ENCODE assay signal across 19 mouse cellular contexts in the genomic region with DNA sequence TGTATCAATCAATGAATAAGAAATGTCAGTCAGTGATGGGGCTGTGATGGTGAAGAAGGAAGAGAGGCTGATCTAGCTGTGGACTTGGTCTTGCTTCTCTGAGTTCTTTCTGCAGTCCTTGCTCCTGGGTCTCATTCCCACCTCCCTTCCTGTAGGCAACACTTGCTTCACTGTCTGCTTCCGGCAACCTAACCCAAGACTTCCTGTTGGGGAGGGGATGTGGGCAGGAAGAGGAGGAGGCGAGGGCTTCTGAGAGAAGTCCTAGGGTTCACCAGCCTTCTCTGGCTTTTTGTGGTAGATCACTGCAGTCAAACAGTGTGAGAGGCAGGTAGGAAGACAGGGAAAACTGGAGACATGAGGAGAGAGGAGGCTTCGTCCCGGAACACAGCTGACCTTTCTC.
DNase-seq lines count a peak whose midpoint lies in the region; ATAC-seq and TF ChIP-seq lines count a peak whose summit lies in the region.
"Had no signal": no experiment of that assay in that cellular context is flagged by ENCODE, and none has a peak within 500 bp of the region (broad histone marks: within the 10 kb centered on the region; RNA-seq: fewer than 3 reads in every experiment).

No protein-coding gene starts in this region.

- no peaks in the 10 kb centered on the region for H3K4me1 ChIP-seq in forebrain, embryonic 14.5 days (ENCODE audit: control insufficient read depth, insufficient read depth, low read length)
- H3K4me1 ChIP-seq: embryonic facial prominence, embryonic 15.5 days had no signal

- intact Hi-C loops in left cerebral cortex, adult 2 months (cut with DNase I), result no loop called here

- no peak overlapping the region for H3K4me3 ChIP-seq in left cerebral cortex, adult 2 months
- no peak overlapping the region for H3K4me3 ChIP-seq in forebrain, embryonic 14.5 days (ENCODE audit: low read depth, low read length)
- H3K4me3 ChIP-seq: embryonic facial prominence, embryonic 15.5 days; midbrain, embryonic 12.5 days; myocyte had no signal

- H3K9me3 ChIP-seq in forebrain, embryonic 14.5 days (replicated peaks; ENCODE audit: control insufficient read depth, low read length), result no peaks in the 10 kb centered on the region
- H3K9me3 ChIP-seq: embryonic facial prominence, embryonic 15.5 days; midbrain, embryonic 12.5 days had no signal

- DNase-seq in left cerebral cortex, adult 2 months (ENCODE audit: extremely low spot score in 1 of 2, low spot score in 2 of 2), result no peak
- DNase-seq in left cerebral cortex, adult 18-20 months (ENCODE audit: low spot score in 2 of 2), result no peak
- DNase-seq in thymus, postnatal 36 days, result peak; percentile 46 to 59
- no peak for DNase-seq in testis, postnatal 10 days (ENCODE audit: low spot score)
- DNase-seq in heart, adult 8-10 months (ENCODE audit: low spot score), result no peak
- no peak for DNase-seq in forebrain, embryonic 14.5 days (ENCODE audit: low spot score)
- DNase-seq: adrenal gland, postnatal 36 days; cerebellum, adult 9-10 months; embryo, embryonic 11 days; gastrocnemius, postnatal 25 days; lung, postnatal 14 days had no signal

- ATAC-seq in common myeloid progenitor, adult 5-6 weeks (replicated peaks; ENCODE audit: low read depth, poor library complexity, severe bottlenecking), result peak; percentile 50
- peak; percentile 56 for ATAC-seq in megakaryocyte progenitor cell, adult 5-6 weeks (replicated peaks; ENCODE audit: poor library complexity)
- ATAC-seq in forebrain, embryonic 14.5 days, result no peak
- ATAC-seq: inflammation-experienced regulatory T-cells, adult 6 months had no signal

- no peak overlapping the region for H3K9ac ChIP-seq in forebrain, embryonic 14.5 days (ENCODE audit: low read length)
- H3K9ac ChIP-seq: embryonic facial prominence, embryonic 15.5 days; liver, embryonic 14.5 days; midbrain, embryonic 12.5 days had no signal

- no peaks in the 10 kb centered on the region for H3K36me3 ChIP-seq in forebrain, embryonic 14.5 days (ENCODE audit: control insufficient read depth, insufficient read depth, low read length)
- H3K36me3 ChIP-seq: embryonic facial prominence, embryonic 15.5 days; midbrain, embryonic 12.5 days had no signal

- WGBS in forebrain, embryonic 14.5 days, result 82% methylated on average over 4 of the region's 4 CpGs

- H3K27me3 ChIP-seq in forebrain, embryonic 14.5 days (replicated peaks; ENCODE audit: control insufficient read depth, insufficient read depth, low read length), result no peaks in the 10 kb centered on the region
- H3K27me3 ChIP-seq: embryonic facial prominence, embryonic 15.5 days; midbrain, embryonic 12.5 days had no signal

- H3K27ac ChIP-seq in left cerebral cortex, adult 2 months, result peak overlapping the region; percentile 58
- no peak overlapping the region for H3K27ac ChIP-seq in forebrain, embryonic 14.5 days (ENCODE audit: low read depth, low read length)
- H3K27ac ChIP-seq: embryonic facial prominence, embryonic 15.5 days; liver, embryonic 14.5 days; midbrain, embryonic 12.5 days had no signal

- no peak overlapping the region for H3K4me2 ChIP-seq in forebrain, embryonic 14.5 days (ENCODE audit: low read length)
- H3K4me2 ChIP-seq: embryonic facial prominence, embryonic 15.5 days; heart, embryonic 11.5 days; midbrain, embryonic 12.5 days had no signal

- TF ChIP-seq CTCF in left cerebral cortex, adult 2 months (IDR thresholded peaks at IDR 0.05), result no peak

Comparison
In these comparisons a context has a peak if more than half of its experiments do, and no peak if none do; other contexts are left out.
1. DNase-seq: peak in thymus, postnatal 36 days (2 of 2); none in left cerebral cortex, adult 2 months (0 of 2), left cerebral cortex, adult 18-20 months (0 of 2), testis, postnatal 10 days (single experiment), heart, adult 8-10 months (single experiment) and forebrain, embryonic 14.5 days (single experiment).